Mouse (Mus musculus): ENCODE measurements around the gene Sh3bp1. TPM values are rescaled to one million over a fixed set of nuclear protein-coding genes. Genes with fewer than 3 reads are reported as not detected.

The Sh3bp1 gene
- total and polyA plus RNA-seq, 3 experiments = 12.3 to 69.7 (median 23.8) TPM

- peaks cover 0 to 7% of the 10 kb centered on the region in 2 experiments; a peak in 2 of 4 replicates for H3K4me1 ChIP-seq (ENCODE audit: control insufficient read depth in 1 of 2, insufficient read depth in 2 of 2)
- DNase-seq (ENCODE audit: extremely low read depth) = no peak
- dilution Hi-C loops (cut with MboI; ENCODE audit: extremely low pct_ligation_motif_present, extremely low pct_unique_long_range_greater_than_20kb, low sequenced_read_pairs) = no loop called here
- H3K79me2 ChIP-seq (replicated peaks; ENCODE audit: control insufficient read depth, extremely low read depth, insufficient read depth, poor library complexity, severe bottlenecking) = no peaks in the 10 kb centered on the region
- TF ChIP-seq SIN3A (IDR thresholded peaks at IDR 0.05; ENCODE audit: low read length) (no peak), NRF1 (IDR thresholded peaks at IDR 0.05; ENCODE audit: low read depth, low read length) (no peak), ZC3H11A (IDR thresholded peaks at IDR 0.05; ENCODE audit: low read depth, low read length) (no peak), MXI1 (IDR thresholded peaks at IDR 0.05; ENCODE audit: low read depth, low read length) (no peak), ETS1 (conservative IDR thresholded peaks at IDR 0.05; ENCODE audit: low read depth, low read length) (no peak), ZMIZ1 (IDR thresholded peaks at IDR 0.05; ENCODE audit: low read depth, low read length) (no peak), MAX (IDR thresholded peaks at IDR 0.05; ENCODE audit: low read length) (no peak), HCFC1 (IDR thresholded peaks at IDR 0.05; ENCODE audit: low read depth, low read length) (no peak), CTCF (conservative IDR thresholded peaks at IDR 0.05 in 1 of 2, IDR thresholded peaks at IDR 0.05 in 1 of 2; ENCODE audit: low read depth in 2 of 2, low read length in 2 of 2) (peak in 1 of 2 experiments; percentile 38; a peak in 2 of 4 replicates), UBTF (IDR thresholded peaks at IDR 0.05; ENCODE audit: low read depth, low read length) (no peak), EP300 (IDR thresholded peaks at IDR 0.05; ENCODE audit: low read length) (no peak), POLR2AphosphoS2 (IDR thresholded peaks at IDR 0.05; ENCODE audit: low read depth, low read length) (no peak), RAD21 (IDR thresholded peaks at IDR 0.05; ENCODE audit: low read depth, low read length) (peak; percentile 12), PAX5 (IDR thresholded peaks at IDR 0.05; ENCODE audit: low read length) (no peak)
- H3K4me3 ChIP-seq (replicated peaks in 1 of 3; ENCODE audit: low read depth in 2 of 3, low read length in 2 of 3, poor library complexity in 1 of 3) = no peak overlapping the region
- H3K27ac ChIP-seq (ENCODE audit: insufficient read depth, low read depth) = no peak overlapping the region
- peaks cover 43% of the 10 kb centered on the region for H3K27me3 ChIP-seq (replicated peaks)
- H3K9ac ChIP-seq (ENCODE audit: insufficient read depth, low read depth) = no peak overlapping the region
- H3K9me3 ChIP-seq (replicated peaks; ENCODE audit: low read length) = no peaks in the 10 kb centered on the region
- in situ Hi-C loops (cut with MboI; ENCODE audit: low pct_ligation_motif_present, low pct_unique_long_range_greater_than_20kb, low sequenced_read_pairs) = no loop called here
- H3K4me2 ChIP-seq (ENCODE audit: insufficient read depth, low read depth, poor library complexity, severe bottlenecking) = no peak overlapping the region
- no peaks in the 10 kb centered on the region for H3K36me3 ChIP-seq (replicated peaks in 1 of 2; ENCODE audit: control insufficient read depth in 1 of 2, insufficient read depth in 1 of 2, low read length in 1 of 2)
Observed at GRCm38 (mm10) chr15:78872021-78872608, 27.5 kb upstream of the Sh3bp1 start.

GRCm38 (mm10) chr15:78873803-78874435, 25.6 kb upstream of the Sh3bp1 start:
- peaks cover 0 to 16% of the 10 kb centered on the region in 2 experiments; a peak in 2 of 4 replicates for H3K4me1 ChIP-seq (ENCODE audit: control insufficient read depth in 1 of 2, insufficient read depth in 2 of 2)

More at GRCm38 (mm10) chr15:78873803-78874435, 25.6 kb upstream of the Sh3bp1 start:
- DNase-seq (ENCODE audit: extremely low read depth) = no peak
- Histone ChIP-seq H3K27me3 (replicated peaks) (peaks cover 29% of the 10 kb centered on the region), H3K9me3 (replicated peaks; ENCODE audit: low read length) (no peaks in the 10 kb centered on the region), H3K9ac (ENCODE audit: insufficient read depth, low read depth) (no peak overlapping the region), H3K27ac (ENCODE audit: insufficient read depth, low read depth) (no peak overlapping the region), H3K4me2 (ENCODE audit: insufficient read depth, low read depth, poor library complexity, severe bottlenecking) (no peak overlapping the region), H3K79me2 (replicated peaks; ENCODE audit: control insufficient read depth, extremely low read depth, insufficient read depth, poor library complexity, severe bottlenecking) (0 out of 2 replicates have a peak, but pooled peaks cover 4% of the 10 kb centered on the region), H3K36me3 (replicated peaks in 1 of 2; ENCODE audit: control insufficient read depth in 1 of 2, insufficient read depth in 1 of 2, low read length in 1 of 2) (no peaks in the 10 kb centered on the region), H3K4me3 (replicated peaks in 1 of 3; ENCODE audit: low read depth in 2 of 3, low read length in 2 of 3, poor library complexity in 1 of 3) (no peak overlapping the region)
- TF ChIP-seq POLR2AphosphoS2 (IDR thresholded peaks at IDR 0.05; ENCODE audit: low read depth, low read length) (no peak), MAX (IDR thresholded peaks at IDR 0.05; ENCODE audit: low read length) (no peak), BHLHE40 (IDR thresholded peaks at IDR 0.05; ENCODE audit: low read depth, low read length) (no peak), ZMIZ1 (IDR thresholded peaks at IDR 0.05; ENCODE audit: low read depth, low read length) (no peak), NELFE (IDR thresholded peaks at IDR 0.05; ENCODE audit: low read depth, low read length) (no peak), NRF1 (IDR thresholded peaks at IDR 0.05; ENCODE audit: low read depth, low read length) (no peak), TCF12 (IDR thresholded peaks at IDR 0.05; ENCODE audit: low read depth, low read length) (no peak), ZKSCAN1 (IDR thresholded peaks at IDR 0.05; ENCODE audit: borderline replicate concordance, low read depth, low read length) (no peak)
- in situ Hi-C loops (cut with MboI; ENCODE audit: low pct_ligation_motif_present, low pct_unique_long_range_greater_than_20kb, low sequenced_read_pairs) (no loop called here), dilution Hi-C loops (cut with MboI; ENCODE audit: extremely low pct_ligation_motif_present, extremely low pct_unique_long_range_greater_than_20kb, low sequenced_read_pairs) (no loop called here)

Measured in CH12.LX (cell line).